Mouse (Mus musculus) embryonic facial prominence, embryonic 13.5 days (tissue): ENCODE data around the gene Iqsec1. TPM values are rescaled to one million over a fixed set of nuclear protein-coding genes. Genes with fewer than 3 reads are reported as not detected.

Source experiments
- ATAC-seq: fragments of 200-750 bp; cut with Nextera tagmentation; 2 replicates; pipeline ENCODE4 v1.8.0; 2017; ENCODE audit warnings: low read depth; ENCODE audit not compliant: insufficient number of reproducible peaks, insufficient read depth, low FRiP score, low TSS enrichment
- H3K27ac ChIP-seq: fragments of 300-500 bp; sonication (generic); 2 replicates; pipeline ENCODE4 v1.5.1; 2015; ENCODE audit warnings: moderate library complexity, mild to moderate bottlenecking, inconsistent platforms
- H3K27me3 ChIP-seq: fragments of 300-500 bp; sonication (generic); 2 replicates; pipeline ENCODE4 v1.6.1; 2015; ENCODE audit warnings: mild to moderate bottlenecking, inconsistent platforms
- H3K36me3 ChIP-seq: fragments of 300-500 bp; sonication (generic); 2 replicates; pipeline ENCODE4 v1.6.1; 2015; ENCODE audit warnings: mild to moderate bottlenecking, inconsistent platforms
- H3K4me1 ChIP-seq: fragments of 300-500 bp; sonication (generic); 2 replicates; pipeline ENCODE4 v1.6.1; 2015; ENCODE audit warnings: inconsistent platforms
- H3K4me2 ChIP-seq: fragments of 300-500 bp; sonication (generic); 2 replicates; pipeline ENCODE4 v1.6.1; 2015; ENCODE audit warnings: moderate library complexity, mild to moderate bottlenecking, inconsistent platforms
- H3K4me3 ChIP-seq: fragments of 300-500 bp; sonication (generic); 2 replicates; pipeline ENCODE4 v1.5.1; 2015; ENCODE audit warnings: mild to moderate bottlenecking, inconsistent platforms
- H3K9ac ChIP-seq: fragments of 300-500 bp; sonication (generic); 2 replicates; pipeline ENCODE4 v1.6.1; 2015; ENCODE audit warnings: mild to moderate bottlenecking, inconsistent platforms
- H3K9me3 ChIP-seq: fragments of 300-500 bp; sonication (generic); 2 replicates; pipeline ENCODE4 v1.6.1; 2016; ENCODE audit warnings: inconsistent platforms
- WGBS: fragments of 180-500 bp; shearing (Covaris S2); methylation state at CpG from one replicate; pipeline ENCODE4 v1.1.7; 2015; ENCODE audit warnings: mixed read lengths; 5-methylcytosine and 5-hydroxymethylcytosine counted together
- polyA plus RNA-seq: library from polyadenylated mRNA; unstranded; fragments of >200 nt; fragmentation: Nextera tagmentation; extraction: Ambion mirVana; gene quantifications from 2 replicates; pipeline ENCODE4 v1.2.1, GENCODE M21; 2015

Gene Iqsec1
- polyA plus RNA-seq, 1 experiment from 2014 or later: 11.6 TPM

DNA sequence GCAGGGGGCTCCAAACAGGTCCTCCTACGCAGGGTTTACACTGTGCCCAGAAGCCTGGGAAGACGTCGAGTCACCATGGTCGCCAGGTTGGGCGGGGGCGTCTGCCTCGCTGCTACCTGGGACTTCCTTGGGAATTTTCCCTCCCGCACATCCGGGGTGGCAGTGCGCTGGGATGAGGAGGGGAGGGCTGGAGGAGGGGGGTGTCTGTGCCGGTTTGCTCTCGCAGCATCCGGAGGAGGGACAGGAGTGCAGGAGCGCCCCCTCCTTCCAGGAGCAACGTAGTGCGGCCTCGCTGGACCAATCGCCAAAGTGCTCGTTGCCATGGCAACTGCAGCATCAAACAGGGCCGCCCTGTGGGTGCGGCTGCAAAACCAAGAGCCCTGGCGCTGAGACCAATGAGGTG is 178.5 kb downstream of the Iqsec1 start:
- Histone ChIP-seq H3K9me3 (no peaks in the 10 kb centered on the region), H3K27me3 (peaks cover 10% of the 10 kb centered on the region; the same call in 1 of the 2 replicates), H3K4me1 (peaks cover 32% of the 10 kb centered on the region), H3K36me3 (no peaks in the 10 kb centered on the region), H3K4me3 (peak overlapping the region; percentile 23), H3K4me2 (peak overlapping the region; percentile 56), H3K27ac (no peak overlapping the region), H3K9ac (peak overlapping the region; percentile 44; the same call in 1 of the 2 replicates)
- WGBS: 1% methylated on average over 22 of the region's 22 CpGs
- ATAC-seq: 0 out of 2 replicates have a peak, but pooled peaks have one; percentile 52

DNA sequence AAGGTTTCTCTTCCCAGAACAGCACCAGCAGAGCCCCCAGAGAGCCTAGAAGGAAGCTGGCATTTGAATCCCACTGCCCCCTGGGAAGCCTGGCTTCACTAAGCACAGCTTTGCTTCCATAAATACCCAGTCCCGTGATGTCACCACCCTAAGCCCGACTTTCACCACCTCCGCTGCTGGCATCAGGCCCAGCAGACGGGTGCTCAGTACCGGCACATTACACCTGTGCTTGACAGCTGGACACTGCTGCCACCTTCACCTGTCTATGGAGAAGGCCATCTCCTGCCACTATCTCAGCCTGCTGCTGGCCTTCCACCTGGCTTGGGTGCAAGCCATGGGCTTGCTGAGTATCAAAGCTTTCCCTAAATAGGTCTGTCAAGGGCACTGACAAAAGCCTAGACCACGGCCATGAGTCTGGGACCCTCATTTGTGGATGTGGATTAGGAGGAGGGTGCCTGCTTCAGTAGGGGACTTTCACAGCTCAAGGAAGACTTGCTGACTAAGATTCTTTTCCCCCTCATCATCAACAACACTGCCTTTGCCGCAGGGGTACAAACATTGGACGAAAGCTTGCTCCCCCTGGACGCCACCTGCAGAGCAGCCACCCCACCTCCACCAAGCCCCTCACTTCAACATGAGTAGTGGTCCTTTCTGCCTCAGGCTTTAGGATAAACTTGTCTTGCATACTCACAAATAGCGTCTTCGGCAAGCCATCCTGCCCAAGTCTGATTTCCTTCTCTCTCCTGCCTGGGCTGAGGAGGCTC is 179.2 kb downstream of the Iqsec1 start:
- WGBS: 60% methylated on average over 11 of the region's 11 CpGs
- H3K4me3 ChIP-seq: peak overlapping the region; percentile 23; the same call in 1 of the 2 replicates
- no peak for ATAC-seq
- H3K27ac ChIP-seq: no peak overlapping the region
- H3K4me1 ChIP-seq: peaks cover 38% of the 10 kb centered on the region
- H3K4me2 ChIP-seq: peak overlapping the region; percentile 56
- H3K9ac ChIP-seq: no peak overlapping the region
- H3K9me3 ChIP-seq: no peaks in the 10 kb centered on the region
- H3K36me3 ChIP-seq: no peaks in the 10 kb centered on the region
- H3K27me3 ChIP-seq: peaks cover 10% of the 10 kb centered on the region; the same call in 1 of the 2 replicates

DNA sequence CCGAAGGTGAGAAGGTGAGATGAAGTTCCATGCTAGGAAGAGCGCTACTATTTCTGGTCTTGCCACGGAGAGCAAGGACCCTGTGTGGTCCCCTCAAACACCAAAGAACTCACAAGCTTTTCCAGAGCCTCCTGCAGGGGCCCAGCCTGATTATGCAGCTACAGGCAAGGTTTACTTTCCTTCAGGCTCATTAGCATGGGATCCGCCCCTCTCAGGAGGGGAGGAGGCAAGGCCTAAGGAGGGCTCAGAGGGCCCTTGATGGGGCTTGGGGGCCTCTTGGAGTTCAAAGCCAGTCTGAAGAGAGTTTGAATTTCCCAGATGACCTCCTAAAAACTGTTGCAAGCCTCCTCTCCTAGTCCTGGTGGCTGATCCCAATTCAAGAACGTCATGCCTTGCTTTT is 179.9 kb downstream of the Iqsec1 start:
- 18% methylated on average over 5 of the region's 5 CpGs for WGBS
- Histone ChIP-seq H3K4me3 (no peak overlapping the region), H3K9ac (0 out of 2 replicates have a peak overlapping the region, but pooled peaks have one; percentile 27), H3K4me1 (peaks cover 38% of the 10 kb centered on the region), H3K27ac (no peak overlapping the region), H3K36me3 (no peaks in the 10 kb centered on the region), H3K9me3 (no peaks in the 10 kb centered on the region), H3K4me2 (no peak overlapping the region), H3K27me3 (peaks cover 10% of the 10 kb centered on the region; the same call in 1 of the 2 replicates)
- ATAC-seq: no peak

DNA sequence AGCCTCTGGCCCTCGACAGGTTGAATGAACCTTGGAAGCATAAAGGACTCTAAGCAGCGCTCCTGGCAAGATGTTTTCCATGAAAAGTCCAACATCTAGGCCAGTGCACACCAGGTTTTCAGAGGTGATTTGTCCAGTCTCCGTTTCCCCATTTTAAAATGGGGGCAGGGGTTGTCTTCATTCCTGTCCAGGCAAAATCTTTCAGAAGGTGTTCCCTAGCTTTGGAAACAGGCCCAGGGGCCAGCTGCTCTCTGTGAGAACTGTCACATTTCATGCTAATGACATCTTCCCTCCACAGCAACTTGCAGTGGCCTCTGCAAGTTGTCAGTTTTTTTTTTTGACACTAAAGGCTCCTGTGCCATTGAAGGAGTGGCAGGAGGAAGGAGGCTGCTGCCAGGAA is 180.4 kb downstream of the Iqsec1 start:
- no peak overlapping the region for H3K4me3 ChIP-seq
- no peak for ATAC-seq
- peaks cover 38% of the 10 kb centered on the region for H3K4me1 ChIP-seq
- no peak overlapping the region for H3K4me2 ChIP-seq
- peaks cover 10% of the 10 kb centered on the region; the same call in 1 of the 2 replicates for H3K27me3 ChIP-seq
- H3K9ac ChIP-seq: 0 out of 2 replicates have a peak overlapping the region, but pooled peaks have one; percentile 27
- H3K9me3 ChIP-seq: no peaks in the 10 kb centered on the region
- no peaks in the 10 kb centered on the region for H3K36me3 ChIP-seq
- H3K27ac ChIP-seq: no peak overlapping the region
- 66% methylated on average over 3 of the region's 3 CpGs for WGBS

DNA sequence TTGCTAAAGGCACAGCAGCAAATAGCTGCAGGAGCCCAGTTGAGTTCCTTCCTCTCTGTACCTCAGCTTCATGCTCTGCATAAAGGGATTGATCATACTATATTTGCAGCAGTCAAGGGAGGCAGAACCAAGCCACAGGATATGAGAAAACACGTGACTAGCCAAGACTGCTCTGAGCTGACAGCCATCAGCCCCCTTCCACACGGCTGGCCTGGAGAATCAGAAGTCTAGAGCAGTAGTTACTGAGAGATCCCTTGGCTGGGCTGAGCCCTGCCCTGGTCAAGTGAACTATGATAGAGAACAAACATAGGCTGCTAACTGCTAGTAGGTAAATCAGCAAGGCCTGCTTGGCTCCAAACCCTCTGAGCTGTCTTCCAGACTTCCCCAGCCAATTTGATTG is 180.9 kb downstream of the Iqsec1 start:
- WGBS: 54% methylated on average over 2 of the region's 2 CpGs
- Histone ChIP-seq H3K9ac (no peak overlapping the region), H3K27ac (no peak overlapping the region), H3K4me2 (no peak overlapping the region), H3K9me3 (no peaks in the 10 kb centered on the region), H3K4me1 (peaks cover 41% of the 10 kb centered on the region), H3K27me3 (peaks cover 10% of the 10 kb centered on the region; the same call in 1 of the 2 replicates), H3K4me3 (no peak overlapping the region), H3K36me3 (no peaks in the 10 kb centered on the region)
- no peak for ATAC-seq

DNA sequence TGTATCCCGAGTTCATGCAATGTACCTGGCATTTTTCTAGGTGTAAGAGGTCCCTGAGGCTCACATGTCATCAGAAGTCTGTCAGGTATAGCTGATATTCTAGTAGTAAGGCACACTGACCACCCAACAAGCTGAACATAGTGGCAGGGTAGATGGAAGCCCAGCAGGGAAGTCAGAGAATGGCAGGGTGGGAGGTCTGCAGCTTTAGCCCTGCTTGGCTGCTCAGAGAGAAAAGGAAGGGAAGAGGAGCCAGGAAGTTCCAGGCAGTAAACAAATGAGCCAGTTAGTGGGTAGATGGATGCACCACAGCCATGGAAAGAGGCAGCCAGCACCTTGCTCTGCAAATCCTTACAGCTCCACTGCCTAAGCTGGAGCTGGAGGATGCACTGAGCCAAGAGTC is 181.7 kb downstream of the Iqsec1 start:
- Histone ChIP-seq H3K36me3 (no peaks in the 10 kb centered on the region), H3K4me3 (no peak overlapping the region), H3K9ac (no peak overlapping the region), H3K4me2 (no peak overlapping the region), H3K9me3 (no peaks in the 10 kb centered on the region), H3K27ac (no peak overlapping the region), H3K27me3 (peaks cover 10% of the 10 kb centered on the region; the same call in 1 of the 2 replicates), H3K4me1 (peaks cover 47% of the 10 kb centered on the region)
- ATAC-seq: no peak
- WGBS: 79% methylated on average over 1 of the region's 1 CpGs

DNA sequence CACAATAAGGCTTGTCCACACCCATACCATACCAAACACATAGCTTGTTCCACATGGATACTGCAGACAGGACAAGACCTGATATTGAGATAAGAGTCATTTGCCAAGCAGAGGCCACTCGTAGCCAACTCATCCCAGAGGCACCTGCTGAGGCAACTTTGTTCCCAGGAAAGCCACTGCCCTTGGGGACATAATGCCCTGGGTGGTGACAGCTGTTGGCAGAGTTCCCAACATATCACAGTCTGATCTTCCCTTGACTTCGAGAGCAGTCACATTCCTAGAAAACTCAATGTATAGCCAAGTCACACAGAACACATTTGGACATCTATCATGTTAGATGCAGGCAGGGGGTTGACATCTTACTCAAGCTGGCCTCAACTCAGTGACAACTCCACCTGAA is 183.4 kb downstream of the Iqsec1 start:
- Histone ChIP-seq H3K9me3 (no peaks in the 10 kb centered on the region), H3K27ac (no peak overlapping the region), H3K36me3 (no peaks in the 10 kb centered on the region), H3K9ac (no peak overlapping the region), H3K4me3 (no peak overlapping the region), H3K4me2 (no peak overlapping the region), H3K4me1 (peaks cover 44% of the 10 kb centered on the region), H3K27me3 (peaks cover 6% of the 10 kb centered on the region; the same call in 1 of the 2 replicates)
- WGBS: 42% methylated on average over 2 of the region's 2 CpGs
- ATAC-seq: no peak

DNA sequence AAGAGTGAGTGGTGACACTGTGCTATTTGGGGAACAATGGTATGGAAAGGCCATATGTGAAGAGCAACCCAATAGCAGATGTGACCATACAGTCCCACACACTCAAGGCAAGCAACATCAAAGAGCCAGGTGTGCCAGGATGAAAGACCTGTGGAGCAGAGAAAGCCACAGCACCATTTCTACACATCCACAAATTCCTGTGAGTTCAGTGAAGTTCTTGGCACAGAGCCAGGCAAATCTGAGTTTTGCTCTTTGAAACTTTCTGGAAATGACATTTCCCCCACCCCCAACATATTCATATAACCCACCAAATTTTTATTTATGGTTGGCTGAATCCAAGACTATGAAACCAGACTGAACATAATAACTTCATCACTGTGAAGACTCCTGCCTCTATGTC is 183.8 kb downstream of the Iqsec1 start:
- Histone ChIP-seq H3K9me3 (no peaks in the 10 kb centered on the region), H3K4me3 (no peak overlapping the region), H3K27ac (no peak overlapping the region), H3K36me3 (no peaks in the 10 kb centered on the region), H3K27me3 (0 out of 2 replicates have a peak, but pooled peaks cover 1% of the 10 kb centered on the region), H3K4me1 (peaks cover 39% of the 10 kb centered on the region), H3K9ac (no peak overlapping the region), H3K4me2 (no peak overlapping the region)
- ATAC-seq: no peak

DNA sequence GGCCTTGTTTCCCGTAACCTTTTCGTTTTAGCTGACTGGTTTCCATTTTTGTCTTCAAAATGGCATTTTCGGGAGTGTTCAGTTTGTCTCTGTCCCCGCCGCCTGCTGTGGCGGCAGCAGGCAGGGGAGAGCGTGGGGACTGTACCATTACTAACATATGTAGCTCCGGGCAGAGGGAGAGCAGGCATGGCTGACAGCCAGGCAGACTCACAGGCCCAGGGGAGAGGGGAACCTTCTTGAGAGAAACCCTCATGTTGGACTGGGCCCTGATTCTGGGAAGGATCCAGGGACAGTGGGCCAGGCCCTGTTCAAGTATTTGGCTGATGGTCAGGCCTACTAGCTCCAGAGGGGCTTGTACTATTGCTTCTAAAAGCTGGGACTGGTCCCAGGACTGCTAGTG is 185.9 kb downstream of the Iqsec1 start:
- Histone ChIP-seq H3K9ac (no peak overlapping the region), H3K4me2 (no peak overlapping the region), H3K4me3 (no peak overlapping the region), H3K27me3 (no peaks in the 10 kb centered on the region), H3K27ac (no peak overlapping the region), H3K4me1 (peaks cover 21% of the 10 kb centered on the region), H3K36me3 (no peaks in the 10 kb centered on the region), H3K9me3 (no peaks in the 10 kb centered on the region)
- no peak for ATAC-seq
- WGBS: 55% methylated on average over 8 of the region's 8 CpGs

DNA sequence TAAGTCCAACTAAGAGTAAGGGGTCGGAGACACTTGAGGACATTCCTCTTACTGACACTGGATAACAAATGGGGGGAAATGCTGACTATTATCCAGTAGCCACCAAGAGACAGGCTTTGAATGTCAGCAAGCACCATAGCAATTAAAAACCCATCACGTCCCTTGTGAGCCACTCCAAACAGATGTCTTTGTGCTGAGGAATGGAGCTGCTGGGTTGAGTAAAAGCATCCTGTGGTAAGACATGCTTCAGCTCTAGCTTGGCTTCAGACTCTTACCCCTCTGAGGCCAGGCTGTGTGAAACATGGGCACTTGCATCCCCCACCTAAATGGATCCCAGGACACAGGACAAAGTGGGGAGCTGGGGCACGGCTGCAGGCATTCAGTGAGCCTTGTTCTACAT is 186.4 kb downstream of the Iqsec1 start:
- WGBS: 71% methylated on average over 3 of the region's 3 CpGs
- Histone ChIP-seq H3K9ac (no peak overlapping the region), H3K4me1 (peaks cover 18% of the 10 kb centered on the region), H3K27ac (no peak overlapping the region), H3K9me3 (no peaks in the 10 kb centered on the region), H3K4me2 (no peak overlapping the region), H3K36me3 (no peaks in the 10 kb centered on the region), H3K4me3 (no peak overlapping the region), H3K27me3 (no peaks in the 10 kb centered on the region)
- ATAC-seq: no peak

DNA sequence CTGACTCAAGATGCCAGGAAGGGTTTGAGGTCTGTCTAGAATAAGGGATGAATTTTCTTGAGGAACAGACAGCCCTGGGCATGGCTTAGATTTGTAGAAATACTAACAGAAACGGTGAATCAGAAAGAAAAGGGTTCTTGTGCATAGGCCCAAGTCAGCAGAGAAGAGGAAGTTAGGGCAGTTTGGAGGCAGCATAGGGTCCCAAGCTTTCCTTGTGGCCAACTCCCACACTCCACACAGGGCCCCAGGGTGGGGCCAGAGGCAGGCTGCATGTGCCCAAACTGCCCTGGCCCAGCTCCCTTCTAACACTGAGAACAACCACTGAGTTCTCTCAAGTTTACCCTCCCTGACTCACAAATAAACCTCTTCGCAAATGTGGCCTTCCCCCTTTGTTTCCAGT is 187.7 kb downstream of the Iqsec1 start:
- WGBS: 82% methylated on average over 2 of the region's 2 CpGs

DNA sequence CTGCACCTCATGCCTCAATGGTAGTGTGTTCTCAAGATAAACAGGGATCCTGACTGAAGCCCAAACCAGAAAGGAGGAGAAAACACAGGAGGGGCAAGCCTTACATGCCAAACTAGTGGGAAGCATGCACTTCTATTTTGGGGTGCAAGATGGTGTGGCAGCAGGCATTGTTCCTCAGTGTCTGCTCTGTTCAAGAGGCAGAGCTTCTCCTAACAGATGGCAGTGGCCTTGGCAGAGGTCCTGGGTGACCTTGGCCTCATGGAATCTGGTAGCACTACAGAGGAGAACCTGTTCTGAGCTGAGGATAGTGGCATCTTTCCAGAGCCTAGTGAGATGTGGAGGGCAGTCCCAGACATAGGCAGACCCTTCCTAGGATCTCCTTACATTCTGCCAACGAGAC is 189.4 kb downstream of the Iqsec1 start:
- 100% methylated on average over 1 of the region's 1 CpGs for WGBS
- peaks cover 9% of the 10 kb centered on the region for H3K4me1 ChIP-seq
- H3K27ac ChIP-seq: no peak overlapping the region
- no peak overlapping the region for H3K4me2 ChIP-seq
- no peak for ATAC-seq
- H3K9me3 ChIP-seq: no peaks in the 10 kb centered on the region
- no peaks in the 10 kb centered on the region for H3K27me3 ChIP-seq
- no peaks in the 10 kb centered on the region for H3K36me3 ChIP-seq
- H3K4me3 ChIP-seq: no peak overlapping the region
- H3K9ac ChIP-seq: no peak overlapping the region

More for the DNA sequence above, 187.7 kb downstream of the Iqsec1 start:
- H3K36me3 ChIP-seq: no peaks in the 10 kb centered on the region
- no peak overlapping the region for H3K27ac ChIP-seq
- H3K4me3 ChIP-seq: no peak overlapping the region
- peaks cover 18% of the 10 kb centered on the region for H3K4me1 ChIP-seq
- no peaks in the 10 kb centered on the region for H3K9me3 ChIP-seq
- no peaks in the 10 kb centered on the region for H3K27me3 ChIP-seq
- ATAC-seq: no peak
- H3K4me2 ChIP-seq: no peak overlapping the region
- no peak overlapping the region for H3K9ac ChIP-seq
